Mouse (Mus musculus) A20 (cell line): ENCODE data around the gene Fnbp4.

Source experiments
- DNase-seq: peaks from one replicate; pipeline ENCODE4 v3.0.0-alpha.2; 2011; ENCODE audit warnings: low read depth, low spot score

The Fnbp4 gene

GRCm38 (mm10) chr2:90745053-90745678, at the start of gene Fnbp4:
Fnbp4 (plus strand) TSS chr2:90745370.
- DNase-seq: peak; percentile 99

GRCm38 (mm10) chr2:90700943-90701342, 44.2 kb upstream of the Fnbp4 start:
- DNase-seq: no peak

- DNase-seq: no peak
These were observed 36.6 kb upstream of the Fnbp4 start for GRCm38 (mm10) chr2:90708548-90708947.

GRCm38 (mm10) chr2:90715555-90716092, 29.5 kb upstream of the Fnbp4 start:
- no peak for DNase-seq

- DNase-seq: no peak
These were observed 27.8 kb upstream of the Fnbp4 start for GRCm38 (mm10) chr2:90717366-90717765.

GRCm38 (mm10) chr2:90717948-90718347, 27.2 kb upstream of the Fnbp4 start:
- DNase-seq: no peak

GRCm38 (mm10) chr2:90726818-90727217, 18.4 kb upstream of the Fnbp4 start:
- DNase-seq: no peak

- DNase-seq: no peak
These were observed 9.8 kb upstream of the Fnbp4 start for GRCm38 (mm10) chr2:90735326-90735725.

GRCm38 (mm10) chr2:90738801-90739200, 6.4 kb upstream of the Fnbp4 start:
- peak; percentile 25 for DNase-seq

- no peak for DNase-seq
These were observed 5.8 kb upstream of the Fnbp4 start for GRCm38 (mm10) chr2:90739327-90739726.

GRCm38 (mm10) chr2:90739921-90740320, 5.2 kb upstream of the Fnbp4 start:
- no peak for DNase-seq

GRCm38 (mm10) chr2:90744285-90745052, 701 bp upstream of the Fnbp4 start:
- DNase-seq: peak; percentile 63

- DNase-seq: no peak
These were observed 769 bp downstream of the Fnbp4 start for GRCm38 (mm10) chr2:90745740-90746537.

GRCm38 (mm10) chr2:90746538-90746865, 1.3 kb downstream of the Fnbp4 start:
- peak; percentile 31 for DNase-seq

- no peak for DNase-seq
These were observed 2.0 kb downstream of the Fnbp4 start for GRCm38 (mm10) chr2:90747131-90747530.

GRCm38 (mm10) chr2:90749676-90750459, 4.7 kb downstream of the Fnbp4 start:
- no peak for DNase-seq

GRCm38 (mm10) chr2:90753565-90753964, 8.4 kb downstream of the Fnbp4 start:
- DNase-seq: no peak

GRCm38 (mm10) chr2:90754188-90754587, 9.0 kb downstream of the Fnbp4 start:
- DNase-seq: no peak

- no peak for DNase-seq
These were observed 20.0 kb downstream of the Fnbp4 start for GRCm38 (mm10) chr2:90765123-90765522.

- DNase-seq: no peak
These were observed 36.2 kb downstream of the Fnbp4 start for GRCm38 (mm10) chr2:90781323-90781722.

- no peak for DNase-seq
These were observed 36.8 kb downstream of the Fnbp4 start for GRCm38 (mm10) chr2:90781938-90782337.
